Mouse (Mus musculus): ENCODE measurements around the gene Gmnc.

DNA sequence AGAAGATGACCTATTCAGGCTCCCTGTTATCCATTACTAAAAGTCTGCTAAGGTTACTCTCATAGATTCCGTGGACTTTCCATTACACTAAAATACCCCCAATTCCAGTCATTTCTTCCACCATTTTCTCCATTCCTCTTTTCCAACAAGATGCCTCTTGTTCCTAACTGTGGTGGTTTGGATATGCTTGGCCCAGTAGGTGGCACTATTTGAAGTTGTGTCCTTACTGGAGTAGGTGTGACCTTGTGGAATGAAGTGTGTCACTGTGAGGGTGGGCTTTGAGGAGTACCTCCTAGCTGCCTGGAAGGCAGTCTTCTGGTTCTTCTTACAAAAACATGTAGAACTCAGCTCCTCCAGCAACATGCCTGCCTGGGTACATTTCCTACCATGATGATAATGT, 11.3 kb upstream of the Gmnc start:
- TF ChIP-seq POLR2A (IDR thresholded peaks at IDR 0.05; ENCODE audit: insufficient read length, low read depth) (no peak), TCF12 (IDR thresholded peaks at IDR 0.05; ENCODE audit: insufficient read depth, poor library complexity, severe bottlenecking) (no peak), REST (IDR thresholded peaks at IDR 0.05; ENCODE audit: insufficient read depth, insufficient read length) (no peak), USF1 (IDR thresholded peaks at IDR 0.05; ENCODE audit: low read depth) (no peak), SRF (IDR thresholded peaks at IDR 0.05; ENCODE audit: control insufficient read depth, insufficient read length, low read depth) (no peak), MAX (IDR thresholded peaks at IDR 0.05; ENCODE audit: low read depth) (no peak), CEBPB (IDR thresholded peaks at IDR 0.05; ENCODE audit: insufficient read depth, poor library complexity, severe bottlenecking) (no peak), E2F4 (IDR thresholded peaks at IDR 0.05; ENCODE audit: insufficient read depth) (no peak), POLR2AphosphoS2 (IDR thresholded peaks at IDR 0.05; ENCODE audit: insufficient read length, low read depth) (no peak), MYOD1 (IDR thresholded peaks at IDR 0.05; ENCODE audit: control insufficient read depth in 1 of 3, insufficient read length in 2 of 3, low read depth in 2 of 3) (no peak)

Measured in myocyte (in vitro differentiated cells).